Mouse (Mus musculus): ENCODE measurements at regions not wholly inside any gene's neighbourhood (a gene's known extent, or its start where the extent isn't known, plus 50 kb on each side); places are given as distances from the start of the nearest gene placed in this dataset.

- H3K4me3 ChIP-seq (ENCODE audit: insufficient read depth, poor library complexity, severe bottlenecking): no peak overlapping the region
- H3K79me3 ChIP-seq (ENCODE audit: low read depth): no peaks in the 10 kb centered on the region
- H3K79me2 ChIP-seq (ENCODE audit: control insufficient read depth, insufficient read depth): no peaks in the 10 kb centered on the region
- H3ac ChIP-seq (ENCODE audit: control insufficient read depth, insufficient read length, low read depth): no peak overlapping the region
- TF ChIP-seq CTCF (IDR thresholded peaks at IDR 0.05; ENCODE audit: control insufficient read depth, insufficient read depth, insufficient read length) (no peak), FOSL1 (IDR thresholded peaks at IDR 0.05; ENCODE audit: insufficient read depth, low read length, poor library complexity, severe bottlenecking) (no peak), MAX (IDR thresholded peaks at IDR 0.05) (no peak), MYOD1 (IDR thresholded peaks at IDR 0.05; ENCODE audit: control insufficient read depth, insufficient read length, low read depth) (no peak), MYOG (IDR thresholded peaks at IDR 0.05; ENCODE audit: control insufficient read depth, extremely low read depth, insufficient read length) (no peak), CEBPB (IDR thresholded peaks at IDR 0.05; ENCODE audit: low read depth) (no peak), USF1 (IDR thresholded peaks at IDR 0.05; ENCODE audit: low read depth) (no peak)
- H3K36me3 ChIP-seq (ENCODE audit: control insufficient read depth, insufficient read depth): no peaks in the 10 kb centered on the region
- H3K27me3 ChIP-seq (ENCODE audit: control insufficient read depth, insufficient read depth, insufficient read length): no peaks in the 10 kb centered on the region
Measured at GRCm38 (mm10) chr15:96179511-96179910, 107.8 kb upstream of the Arid2 start.

DNA sequence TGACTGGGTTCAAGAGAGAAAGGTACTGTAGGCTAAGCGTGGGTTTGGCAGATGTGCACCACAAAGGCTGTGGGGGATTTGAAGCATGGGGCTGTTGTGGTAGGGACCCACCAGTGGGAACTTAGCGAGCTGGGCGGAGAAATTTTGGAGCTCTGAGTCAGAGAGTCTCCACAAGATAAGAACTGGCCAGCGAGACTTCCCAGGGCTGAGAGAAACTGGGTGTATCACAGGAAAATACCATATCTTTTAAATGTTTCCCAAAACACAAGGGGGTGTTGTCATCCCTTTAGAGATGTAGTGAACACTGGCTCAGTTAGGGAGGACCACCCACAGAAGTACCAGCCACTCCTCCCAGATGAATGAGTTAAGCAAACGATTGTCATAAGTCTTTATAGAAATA lies 107.3 kb upstream of the Arid2 start:
- Histone ChIP-seq H3K4me3 (ENCODE audit: insufficient read depth, poor library complexity, severe bottlenecking) (no peak overlapping the region), H3K36me3 (ENCODE audit: control insufficient read depth, insufficient read depth) (no peaks in the 10 kb centered on the region), H3K79me2 (ENCODE audit: control insufficient read depth, insufficient read depth) (no peaks in the 10 kb centered on the region), H3ac (ENCODE audit: control insufficient read depth, insufficient read length, low read depth) (no peak overlapping the region), H3K27me3 (ENCODE audit: control insufficient read depth, insufficient read depth, insufficient read length) (no peaks in the 10 kb centered on the region), H3K79me3 (ENCODE audit: low read depth) (no peaks in the 10 kb centered on the region)
- TF ChIP-seq CEBPB (IDR thresholded peaks at IDR 0.05; ENCODE audit: low read depth): no peak
- no peak for TF ChIP-seq FOSL1 (IDR thresholded peaks at IDR 0.05; ENCODE audit: insufficient read depth, low read length, poor library complexity, severe bottlenecking)
- TF ChIP-seq CTCF (IDR thresholded peaks at IDR 0.05; ENCODE audit: control insufficient read depth, insufficient read depth, insufficient read length): no peak
- no peak for TF ChIP-seq USF1 (IDR thresholded peaks at IDR 0.05; ENCODE audit: low read depth)
- no peak for TF ChIP-seq MYOD1 (IDR thresholded peaks at IDR 0.05; ENCODE audit: control insufficient read depth, insufficient read length, low read depth)
- no peak for TF ChIP-seq MYOG (IDR thresholded peaks at IDR 0.05; ENCODE audit: control insufficient read depth, extremely low read depth, insufficient read length)
- TF ChIP-seq MAX (IDR thresholded peaks at IDR 0.05): no peak

- H3K27me3 ChIP-seq (ENCODE audit: control insufficient read depth, insufficient read depth, insufficient read length): no peaks in the 10 kb centered on the region
- no peaks in the 10 kb centered on the region for H3K36me3 ChIP-seq (ENCODE audit: control insufficient read depth, insufficient read depth)
- TF ChIP-seq MYOG (IDR thresholded peaks at IDR 0.05; ENCODE audit: control insufficient read depth, extremely low read depth, insufficient read length) (no peak), CEBPB (IDR thresholded peaks at IDR 0.05; ENCODE audit: low read depth) (no peak), CTCF (IDR thresholded peaks at IDR 0.05; ENCODE audit: control insufficient read depth, insufficient read depth, insufficient read length) (no peak), FOSL1 (IDR thresholded peaks at IDR 0.05; ENCODE audit: insufficient read depth, low read length, poor library complexity, severe bottlenecking) (no peak), MYOD1 (IDR thresholded peaks at IDR 0.05; ENCODE audit: control insufficient read depth, insufficient read length, low read depth) (no peak), USF1 (IDR thresholded peaks at IDR 0.05; ENCODE audit: low read depth) (no peak), MAX (IDR thresholded peaks at IDR 0.05) (no peak)
- H3ac ChIP-seq (ENCODE audit: control insufficient read depth, insufficient read length, low read depth): no peak overlapping the region
- no peak overlapping the region for H3K4me3 ChIP-seq (ENCODE audit: insufficient read depth, poor library complexity, severe bottlenecking)
- H3K79me3 ChIP-seq (ENCODE audit: low read depth): no peaks in the 10 kb centered on the region
- no peaks in the 10 kb centered on the region for H3K79me2 ChIP-seq (ENCODE audit: control insufficient read depth, insufficient read depth)
Measured at GRCm38 (mm10) chr15:96180977-96181376, 106.3 kb upstream of the Arid2 start.

DNA sequence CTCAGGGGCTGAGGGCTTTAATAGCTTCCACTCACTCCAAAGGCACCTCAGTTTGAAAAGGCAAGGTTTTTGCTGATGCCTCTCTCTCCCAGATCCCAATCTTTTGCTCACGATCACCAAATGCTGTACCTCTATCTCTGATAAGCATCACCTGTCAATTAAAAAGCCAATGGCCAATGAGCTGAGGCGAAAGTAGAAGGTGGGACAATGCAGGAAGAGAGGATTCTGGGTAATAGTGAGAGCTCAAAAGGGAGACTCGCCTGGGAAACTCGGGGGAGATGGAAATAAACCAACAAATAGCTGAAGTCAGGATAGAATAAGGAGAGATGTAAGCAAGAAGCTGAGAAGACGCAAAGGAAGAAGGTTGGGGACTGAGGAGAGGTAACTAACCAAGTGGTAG lies 105.0 kb upstream of the Arid2 start:
- TF ChIP-seq MYOD1 (IDR thresholded peaks at IDR 0.05; ENCODE audit: control insufficient read depth, insufficient read length, low read depth) (no peak), USF1 (IDR thresholded peaks at IDR 0.05; ENCODE audit: low read depth) (no peak), CEBPB (IDR thresholded peaks at IDR 0.05; ENCODE audit: low read depth) (no peak)
- no peak overlapping the region for H3ac ChIP-seq (ENCODE audit: control insufficient read depth, insufficient read length, low read depth)
- no peaks in the 10 kb centered on the region for H3K27me3 ChIP-seq (ENCODE audit: control insufficient read depth, insufficient read depth, insufficient read length)
- no peak overlapping the region for H3K4me3 ChIP-seq (ENCODE audit: insufficient read depth, poor library complexity, severe bottlenecking)
- H3K79me3 ChIP-seq (ENCODE audit: low read depth): no peaks in the 10 kb centered on the region
- H3K36me3 ChIP-seq (ENCODE audit: control insufficient read depth, insufficient read depth): no peaks in the 10 kb centered on the region
- H3K79me2 ChIP-seq (ENCODE audit: control insufficient read depth, insufficient read depth): no peaks in the 10 kb centered on the region

DNA sequence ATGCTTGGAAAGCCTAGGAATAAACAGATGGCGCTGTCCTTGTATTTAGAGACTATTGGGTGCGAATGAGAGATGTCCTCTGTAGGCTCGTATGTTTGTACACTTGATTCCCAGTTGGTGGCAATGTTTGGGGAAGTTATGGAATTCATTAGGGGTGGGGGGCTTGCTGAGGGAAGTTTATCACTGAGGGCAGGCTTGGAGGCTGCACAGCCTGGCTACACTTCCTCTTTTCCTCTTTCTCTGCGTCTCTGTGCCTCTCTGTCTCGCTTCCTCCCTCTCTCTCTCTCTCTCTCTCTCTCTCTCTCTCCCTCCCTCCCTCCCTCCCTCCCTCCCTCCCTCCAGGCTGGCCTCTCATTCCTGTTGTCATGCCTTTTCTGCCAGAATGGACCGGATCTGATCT lies 104.2 kb upstream of the Arid2 start:
- Histone ChIP-seq H3ac (ENCODE audit: control insufficient read depth, insufficient read length, low read depth) (no peak overlapping the region), H3K4me3 (ENCODE audit: insufficient read depth, poor library complexity, severe bottlenecking) (no peak overlapping the region), H3K27me3 (ENCODE audit: control insufficient read depth, insufficient read depth, insufficient read length) (no peaks in the 10 kb centered on the region), H3K79me2 (ENCODE audit: control insufficient read depth, insufficient read depth) (no peaks in the 10 kb centered on the region), H3K79me3 (ENCODE audit: low read depth) (no peaks in the 10 kb centered on the region), H3K36me3 (ENCODE audit: control insufficient read depth, insufficient read depth) (no peaks in the 10 kb centered on the region)
- TF ChIP-seq MYOG (IDR thresholded peaks at IDR 0.05; ENCODE audit: control insufficient read depth, extremely low read depth, insufficient read length): no peak
- no peak for TF ChIP-seq CTCF (IDR thresholded peaks at IDR 0.05; ENCODE audit: control insufficient read depth, insufficient read depth, insufficient read length)
- TF ChIP-seq USF1 (IDR thresholded peaks at IDR 0.05; ENCODE audit: low read depth): no peak
- TF ChIP-seq MYOD1 (IDR thresholded peaks at IDR 0.05; ENCODE audit: control insufficient read depth, insufficient read length, low read depth): no peak
- no peak for TF ChIP-seq FOSL1 (IDR thresholded peaks at IDR 0.05; ENCODE audit: insufficient read depth, low read length, poor library complexity, severe bottlenecking)
- TF ChIP-seq CEBPB (IDR thresholded peaks at IDR 0.05; ENCODE audit: low read depth): no peak
- no peak for TF ChIP-seq MAX (IDR thresholded peaks at IDR 0.05)

DNA sequence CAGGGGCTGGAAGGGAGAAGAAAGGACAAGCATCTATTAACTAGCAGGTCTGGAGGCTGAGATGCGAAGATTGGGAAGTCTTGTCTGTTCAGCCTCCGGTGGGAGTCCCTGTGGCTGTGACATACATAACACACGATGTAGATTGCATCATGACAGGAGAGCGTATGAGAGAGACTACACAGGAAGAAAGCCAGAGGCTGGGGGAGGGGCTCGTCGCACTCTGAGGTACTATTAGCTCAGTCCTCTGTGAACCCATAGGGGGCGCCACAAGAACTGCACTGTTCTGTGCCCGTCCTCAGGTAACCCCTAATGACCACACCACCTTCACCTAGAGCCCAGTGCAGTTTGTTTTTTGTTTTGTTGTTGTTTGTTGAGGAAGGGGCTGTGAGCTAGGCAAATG lies 102.7 kb upstream of the Arid2 start:
- H3K79me2 ChIP-seq (ENCODE audit: control insufficient read depth, insufficient read depth): no peaks in the 10 kb centered on the region
- H3K27me3 ChIP-seq (ENCODE audit: control insufficient read depth, insufficient read depth, insufficient read length): no peaks in the 10 kb centered on the region
- no peaks in the 10 kb centered on the region for H3K79me3 ChIP-seq (ENCODE audit: low read depth)
- no peak overlapping the region for H3K4me3 ChIP-seq (ENCODE audit: insufficient read depth, poor library complexity, severe bottlenecking)
- TF ChIP-seq CTCF (IDR thresholded peaks at IDR 0.05; ENCODE audit: control insufficient read depth, insufficient read depth, insufficient read length) (no peak), CEBPB (IDR thresholded peaks at IDR 0.05; ENCODE audit: low read depth) (no peak), USF1 (IDR thresholded peaks at IDR 0.05; ENCODE audit: low read depth) (no peak), FOSL1 (IDR thresholded peaks at IDR 0.05; ENCODE audit: insufficient read depth, low read length, poor library complexity, severe bottlenecking) (no peak), MAX (IDR thresholded peaks at IDR 0.05) (no peak), MYOD1 (IDR thresholded peaks at IDR 0.05; ENCODE audit: control insufficient read depth, insufficient read length, low read depth) (no peak), MYOG (IDR thresholded peaks at IDR 0.05; ENCODE audit: control insufficient read depth, extremely low read depth, insufficient read length) (no peak)
- no peak overlapping the region for H3ac ChIP-seq (ENCODE audit: control insufficient read depth, insufficient read length, low read depth)
- no peaks in the 10 kb centered on the region for H3K36me3 ChIP-seq (ENCODE audit: control insufficient read depth, insufficient read depth)

Measured in C2C12 (cell line).